Mouse (Mus musculus): Measurements from ENCODE around the gene Iars. TPM values are rescaled to one million over a fixed set of nuclear protein-coding genes. Genes with fewer than 3 reads are reported as not detected.

The Iars gene
- polyA plus RNA-seq (2014; fragmentation: Nextera tagmentation; extraction: Ambion mirVana): 110 and 123 TPM in 2 replicates

DNA sequence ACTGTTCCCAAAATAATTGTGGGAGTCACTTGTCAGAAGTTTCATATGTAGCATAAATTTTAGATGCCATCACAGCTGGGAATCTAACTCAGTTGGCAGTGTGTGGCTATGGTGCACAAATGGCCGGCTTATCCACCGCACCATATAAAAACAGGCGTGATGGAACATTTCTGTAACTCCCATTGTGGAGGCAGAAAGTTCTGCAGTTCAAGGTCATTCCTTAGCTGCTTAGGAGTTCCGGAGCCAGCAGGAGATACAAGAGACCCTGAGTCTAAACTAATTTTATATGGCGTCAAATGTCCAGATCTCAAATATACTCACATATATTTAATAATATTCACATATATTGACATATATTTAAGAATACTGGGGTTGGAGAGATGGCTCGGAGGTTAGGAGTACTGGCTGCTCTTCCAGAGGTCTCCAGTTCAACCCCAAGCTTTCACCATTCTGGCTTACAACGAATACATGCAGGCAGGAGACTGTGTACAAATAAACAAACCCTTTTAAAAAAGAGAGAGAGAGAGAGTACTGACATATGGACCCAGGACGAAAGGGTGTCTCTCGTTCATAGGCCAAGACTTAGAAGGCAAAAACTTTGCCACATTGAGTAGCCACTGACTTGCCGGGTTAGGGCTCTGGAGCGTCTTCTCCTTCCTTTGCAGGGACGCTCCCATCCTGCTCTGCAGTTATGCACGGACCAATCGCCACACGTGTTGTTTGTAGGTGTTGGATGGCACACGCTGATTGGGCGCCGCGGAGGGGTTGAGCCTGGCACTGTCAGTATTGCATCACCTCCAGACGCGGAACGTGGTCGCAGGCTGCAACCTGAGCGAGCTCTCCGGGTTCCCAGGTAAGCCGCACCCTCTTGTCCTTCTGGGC lies at the start of gene Iars:
Iars (plus strand) TSS at position 750 of the 882 bp plus-strand sequence.
- no peaks in the 10 kb centered on the region for H3K9me3 ChIP-seq (ENCODE audit: control insufficient read depth, low read length)
- no peaks in the 10 kb centered on the region for H3K36me3 ChIP-seq (ENCODE audit: control insufficient read depth, insufficient read depth, low read length)
- H3K4me1 ChIP-seq (ENCODE audit: control insufficient read depth, insufficient read depth, low read length): peaks cover 5% of the 10 kb centered on the region; the same call in 1 of the 2 replicates
- DNase-seq (ENCODE audit: low spot score) (peak; percentile 99), ATAC-seq (ENCODE audit: insufficient read depth, low FRiP score, low TSS enrichment) (peak; percentile 100)
- H3K27me3 ChIP-seq (ENCODE audit: control insufficient read depth, insufficient read depth, low read length): no peaks in the 10 kb centered on the region
- peak within 1 kb of the TSS; percentile 97 for H3K4me3 ChIP-seq (ENCODE audit: low read depth, low read length)
- H3K27ac ChIP-seq (ENCODE audit: low read depth, low read length): 0 out of 2 replicates have a peak within 1 kb of the TSS, but pooled peaks have one; percentile 39
- WGBS: 7% methylated on average over 26 of the region's 26 CpGs
- peak within 1 kb of the TSS; percentile 89 for H3K9ac ChIP-seq (ENCODE audit: low read length)
- peak within 1 kb of the TSS; percentile 66 for H3K4me2 ChIP-seq (ENCODE audit: low read depth)

DNA sequence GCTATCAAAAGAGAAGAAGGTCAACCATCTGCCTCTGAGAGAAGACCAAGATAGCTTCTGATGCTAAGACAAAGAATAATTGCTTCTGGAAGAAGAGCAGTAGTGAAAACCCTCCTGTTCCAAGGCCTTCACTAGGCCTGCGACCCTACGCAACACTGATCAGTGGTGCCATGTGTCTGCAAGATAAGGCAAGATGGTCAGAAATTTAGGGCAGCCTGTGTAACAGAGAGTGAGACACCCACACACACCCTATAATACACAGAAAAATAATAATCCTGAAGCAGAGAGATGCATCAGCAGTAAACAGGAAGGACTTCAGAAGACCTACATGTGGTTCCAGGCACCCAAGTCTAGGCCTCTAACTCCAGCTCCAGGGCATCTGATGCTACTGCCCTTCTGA lies 41.9 kb upstream of the Iars start:
- Histone ChIP-seq H3K4me2 (ENCODE audit: low read depth) (no peak overlapping the region), H3K4me3 (ENCODE audit: low read depth, low read length) (no peak overlapping the region), H3K36me3 (ENCODE audit: control insufficient read depth, insufficient read depth, low read length) (no peaks in the 10 kb centered on the region), H3K27ac (ENCODE audit: low read depth, low read length) (no peak overlapping the region), H3K4me1 (ENCODE audit: control insufficient read depth, insufficient read depth, low read length) (no peaks in the 10 kb centered on the region), H3K9ac (ENCODE audit: low read length) (no peak overlapping the region), H3K27me3 (ENCODE audit: control insufficient read depth, insufficient read depth, low read length) (no peaks in the 10 kb centered on the region), H3K9me3 (ENCODE audit: control insufficient read depth, low read length) (no peaks in the 10 kb centered on the region)
- ATAC-seq (ENCODE audit: insufficient read depth, low FRiP score, low TSS enrichment): no peak
- no peak for DNase-seq (ENCODE audit: low spot score)
- WGBS: 100% methylated on average over 2 of the region's 2 CpGs

- H3K36me3 ChIP-seq (ENCODE audit: control insufficient read depth, insufficient read depth, low read length): no peaks in the 10 kb centered on the region
- H3K4me3 ChIP-seq (ENCODE audit: low read depth, low read length): no peak overlapping the region
- no peak overlapping the region for H3K27ac ChIP-seq (ENCODE audit: low read depth, low read length)
- no peaks in the 10 kb centered on the region for H3K9me3 ChIP-seq (ENCODE audit: control insufficient read depth, low read length)
- no peak overlapping the region for H3K9ac ChIP-seq (ENCODE audit: low read length)
- no peaks in the 10 kb centered on the region for H3K27me3 ChIP-seq (ENCODE audit: control insufficient read depth, insufficient read depth, low read length)
- no peak overlapping the region for H3K4me2 ChIP-seq (ENCODE audit: low read depth)
- 86% methylated on average over 6 of the region's 6 CpGs for WGBS
- ATAC-seq (ENCODE audit: insufficient read depth, low FRiP score, low TSS enrichment) (no peak), DNase-seq (ENCODE audit: low spot score) (no peak)
- no peaks in the 10 kb centered on the region for H3K4me1 ChIP-seq (ENCODE audit: control insufficient read depth, insufficient read depth, low read length)
Observed at GRCm38 (mm10) chr13:49642650-49643049, 39.2 kb upstream of the Iars start.

GRCm38 (mm10) chr13:49643669-49644362 lies 38.1 kb upstream of the Iars start:
- Histone ChIP-seq H3K9me3 (ENCODE audit: control insufficient read depth, low read length) (no peaks in the 10 kb centered on the region), H3K4me2 (ENCODE audit: low read depth) (no peak overlapping the region), H3K9ac (ENCODE audit: low read length) (no peak overlapping the region), H3K36me3 (ENCODE audit: control insufficient read depth, insufficient read depth, low read length) (no peaks in the 10 kb centered on the region), H3K27me3 (ENCODE audit: control insufficient read depth, insufficient read depth, low read length) (no peaks in the 10 kb centered on the region), H3K4me3 (ENCODE audit: low read depth, low read length) (no peak overlapping the region), H3K27ac (ENCODE audit: low read depth, low read length) (no peak overlapping the region), H3K4me1 (ENCODE audit: control insufficient read depth, insufficient read depth, low read length) (no peaks in the 10 kb centered on the region)
- DNase-seq (ENCODE audit: low spot score): no peak
- no peak for ATAC-seq (ENCODE audit: insufficient read depth, low FRiP score, low TSS enrichment)

- Histone ChIP-seq H3K36me3 (ENCODE audit: control insufficient read depth, insufficient read depth, low read length) (no peaks in the 10 kb centered on the region), H3K4me3 (ENCODE audit: low read depth, low read length) (no peak overlapping the region), H3K9me3 (ENCODE audit: control insufficient read depth, low read length) (no peaks in the 10 kb centered on the region), H3K27ac (ENCODE audit: low read depth, low read length) (no peak overlapping the region), H3K9ac (ENCODE audit: low read length) (no peak overlapping the region), H3K27me3 (ENCODE audit: control insufficient read depth, insufficient read depth, low read length) (no peaks in the 10 kb centered on the region), H3K4me1 (ENCODE audit: control insufficient read depth, insufficient read depth, low read length) (no peaks in the 10 kb centered on the region), H3K4me2 (ENCODE audit: low read depth) (no peak overlapping the region)
- ATAC-seq (ENCODE audit: insufficient read depth, low FRiP score, low TSS enrichment) (no peak), DNase-seq (ENCODE audit: low spot score) (peak; percentile 14)
- 90% methylated on average over 2 of the region's 2 CpGs for WGBS
Observed at GRCm38 (mm10) chr13:49644731-49645529, 37.0 kb upstream of the Iars start.

DNA sequence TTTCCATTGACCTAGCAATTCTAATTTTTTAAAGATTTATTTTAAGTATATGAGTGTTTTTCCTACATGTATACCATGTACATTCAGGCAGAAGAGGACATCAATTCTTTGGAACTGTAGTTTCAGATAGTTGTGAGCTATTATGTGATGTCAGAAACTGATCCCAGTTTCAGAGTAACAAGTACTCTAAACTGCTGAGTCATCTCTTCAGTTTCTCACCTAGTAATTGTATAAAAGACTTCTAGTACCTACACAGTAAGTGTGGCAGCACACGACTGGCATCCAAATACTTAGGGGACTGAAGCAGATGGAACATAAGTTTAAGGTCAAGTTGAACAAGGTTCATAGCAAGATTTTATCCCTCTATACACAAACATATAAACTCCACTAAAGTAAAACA lies 35.9 kb upstream of the Iars start:
- Histone ChIP-seq H3K36me3 (ENCODE audit: control insufficient read depth, insufficient read depth, low read length) (no peaks in the 10 kb centered on the region), H3K4me2 (ENCODE audit: low read depth) (no peak overlapping the region), H3K9ac (ENCODE audit: low read length) (no peak overlapping the region), H3K9me3 (ENCODE audit: control insufficient read depth, low read length) (no peaks in the 10 kb centered on the region), H3K4me1 (ENCODE audit: control insufficient read depth, insufficient read depth, low read length) (no peaks in the 10 kb centered on the region), H3K27me3 (ENCODE audit: control insufficient read depth, insufficient read depth, low read length) (no peaks in the 10 kb centered on the region), H3K27ac (ENCODE audit: low read depth, low read length) (no peak overlapping the region), H3K4me3 (ENCODE audit: low read depth, low read length) (no peak overlapping the region)
- ATAC-seq (ENCODE audit: insufficient read depth, low FRiP score, low TSS enrichment): no peak
- DNase-seq (ENCODE audit: low spot score): no peak
- WGBS: 84% methylated on average over 1 of the region's 1 CpGs

GRCm38 (mm10) chr13:49651136-49651535 lies 30.8 kb upstream of the Iars start:
- ATAC-seq (ENCODE audit: insufficient read depth, low FRiP score, low TSS enrichment): no peak
- H3K4me2 ChIP-seq (ENCODE audit: low read depth): peak overlapping the region; percentile 48; the same call in 1 of the 2 replicates

DNA sequence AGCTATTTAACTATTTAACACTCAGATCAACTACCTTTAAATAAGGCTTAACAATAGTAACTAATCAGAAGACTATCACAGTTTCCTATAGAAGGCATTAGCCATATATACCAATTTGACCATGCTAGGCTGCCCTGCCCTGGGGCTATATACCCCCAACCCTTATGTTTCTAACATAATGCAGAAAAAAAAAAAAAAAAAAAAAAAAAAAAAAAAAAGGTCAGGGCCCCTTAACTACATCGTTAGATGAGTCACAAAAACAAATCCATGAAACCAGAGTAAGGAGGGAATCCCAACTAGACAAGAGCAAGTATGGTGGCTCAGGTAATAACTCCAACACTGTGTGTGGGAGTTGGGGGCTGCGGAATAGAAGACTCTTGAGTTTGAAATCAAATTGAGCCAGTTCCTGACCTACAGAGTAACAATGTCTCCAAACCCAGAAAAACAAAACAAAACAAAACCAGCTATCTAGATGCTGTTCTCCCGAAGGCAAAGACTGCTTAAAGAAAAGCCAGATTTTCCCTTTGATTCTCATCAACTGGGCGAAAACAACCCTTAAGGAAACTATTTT lies 30.0 kb upstream of the Iars start:
- 2% methylated on average over 4 of the region's 4 CpGs for WGBS
- Histone ChIP-seq H3K4me2 (ENCODE audit: low read depth) (peak overlapping the region; percentile 48), H3K4me1 (ENCODE audit: control insufficient read depth, insufficient read depth, low read length) (peaks cover 14% of the 10 kb centered on the region), H3K9me3 (ENCODE audit: control insufficient read depth, low read length) (no peaks in the 10 kb centered on the region), H3K9ac (ENCODE audit: low read length) (peak overlapping the region; percentile 60), H3K4me3 (ENCODE audit: low read depth, low read length) (peak overlapping the region; percentile 60), H3K27ac (ENCODE audit: low read depth, low read length) (no peak overlapping the region), H3K27me3 (ENCODE audit: control insufficient read depth, insufficient read depth, low read length) (no peaks in the 10 kb centered on the region), H3K36me3 (ENCODE audit: control insufficient read depth, insufficient read depth, low read length) (no peaks in the 10 kb centered on the region; the same call in 1 of the 2 replicates)
- ATAC-seq (ENCODE audit: insufficient read depth, low FRiP score, low TSS enrichment) (no peak), DNase-seq (ENCODE audit: low spot score) (no peak)

More at GRCm38 (mm10) chr13:49651136-49651535, 30.8 kb upstream of the Iars start:
- Histone ChIP-seq H3K36me3 (ENCODE audit: control insufficient read depth, insufficient read depth, low read length) (no peaks in the 10 kb centered on the region), H3K4me3 (ENCODE audit: low read depth, low read length) (no peak overlapping the region), H3K9me3 (ENCODE audit: control insufficient read depth, low read length) (no peaks in the 10 kb centered on the region), H3K4me1 (ENCODE audit: control insufficient read depth, insufficient read depth, low read length) (peaks cover 14% of the 10 kb centered on the region), H3K27me3 (ENCODE audit: control insufficient read depth, insufficient read depth, low read length) (no peaks in the 10 kb centered on the region), H3K9ac (ENCODE audit: low read length) (no peak overlapping the region), H3K27ac (ENCODE audit: low read depth, low read length) (no peak overlapping the region)
- WGBS: 58% methylated on average over 2 of the region's 2 CpGs
- no peak for DNase-seq (ENCODE audit: low spot score)
